Mouse (Mus musculus) brain, embryonic 14.5 days (tissue): ENCODE measurements at regions not wholly inside any gene's neighbourhood (a gene's known extent, or its start where the extent isn't known, plus 50 kb on each side); places are given as distances from the start of the nearest gene placed in this dataset.

Source experiments
- CTCF ChIP-seq: fragments of 200-500 bp; IDR thresholded peaks from 2 replicates; pipeline ENCODE4 v1.5.1; 2012; ENCODE audit warnings: inconsistent platforms, mild to moderate bottlenecking, moderate library complexity, borderline replicate concordance; ENCODE audit not compliant: insufficient read depth, insufficient read length; ENCODE audit errors: extremely low read depth
- POLR2A ChIP-seq: fragments of 200-500 bp; IDR thresholded peaks from 2 replicates; pipeline ENCODE4 v1.6.1; 2012; ENCODE audit warnings: mild to moderate bottlenecking, inconsistent platforms, borderline replicate concordance; ENCODE audit not compliant: poor library complexity, insufficient read depth, insufficient read length, severe bottlenecking; ENCODE audit errors: extremely low read depth

GRCm38 (mm10) chr15:10898309-10898708 lies 53.8 kb upstream of the C1qtnf3 start:
- TF ChIP-seq CTCF (no peak), POLR2A (no peak)
